Mouse (Mus musculus): Measurements from ENCODE around the gene Notch2. TPM values are rescaled to one million over a fixed set of nuclear protein-coding genes. Genes with fewer than 3 reads are reported as not detected.

Gene Notch2
- polyA plus RNA-seq, 1 experiment from 2014 or later: 18.3 TPM

GRCm38 (mm10) chr3:98178340-98178739 lies 165.0 kb downstream of the Notch2 start:
- H3K9ac ChIP-seq (replicated peaks; ENCODE audit: low read depth): no peak overlapping the region
- no peak overlapping the region for H3K4me3 ChIP-seq (ENCODE audit: low read depth, low read length)
- H3K4me2 ChIP-seq (replicated peaks; ENCODE audit: low read depth, low read length): no peak overlapping the region
- TF ChIP-seq CTCF (IDR thresholded peaks at IDR 0.05) (no peak), EP300 (IDR thresholded peaks at IDR 0.05) (no peak)
- H3K27ac ChIP-seq (ENCODE audit: low read length): no peak overlapping the region
- H3K36me3 ChIP-seq (ENCODE audit: insufficient read depth, low read length): no peaks in the 10 kb centered on the region
- 66% methylated on average over 4 of the region's 4 CpGs for WGBS
- ATAC-seq (no peak), DNase-seq (ENCODE audit: low spot score) (peak; percentile 10)
- no peaks in the 10 kb centered on the region for H3K4me1 ChIP-seq (ENCODE audit: insufficient read depth, low read depth, low read length)
- H3K27me3 ChIP-seq (replicated peaks; ENCODE audit: insufficient read depth, low read length): no peaks in the 10 kb centered on the region
- no peaks in the 10 kb centered on the region for H3K9me3 ChIP-seq (ENCODE audit: low read length)

DNA sequence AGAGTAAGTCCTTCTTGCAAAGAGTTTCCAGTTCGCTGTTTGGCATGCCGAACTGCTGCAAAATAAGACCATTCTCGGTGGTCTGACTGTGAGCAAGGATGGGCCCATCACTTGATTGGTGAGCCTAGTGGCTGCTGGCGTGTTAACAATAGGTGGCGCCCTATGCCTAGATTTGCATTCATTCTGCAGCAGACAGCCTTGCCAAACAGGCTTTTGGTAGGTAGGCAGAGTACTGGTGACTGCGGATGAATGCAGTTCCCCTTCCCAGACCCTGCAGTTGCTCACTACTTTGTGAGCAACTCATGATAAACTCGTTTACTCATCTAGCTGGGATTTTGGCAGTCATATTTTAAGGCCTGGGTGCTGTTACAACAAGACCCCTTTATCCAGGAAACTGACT lies 167.5 kb downstream of the Notch2 start:
- H3K9ac ChIP-seq (replicated peaks; ENCODE audit: low read depth): no peak overlapping the region
- no peak overlapping the region for H3K27ac ChIP-seq (ENCODE audit: low read length)
- 19% methylated on average over 7 of the region's 7 CpGs for WGBS
- ATAC-seq (no peak), DNase-seq (ENCODE audit: low spot score) (peak; percentile 60)
- H3K27me3 ChIP-seq (replicated peaks; ENCODE audit: insufficient read depth, low read length): no peaks in the 10 kb centered on the region
- H3K4me2 ChIP-seq (replicated peaks; ENCODE audit: low read depth, low read length): no peak overlapping the region
- no peaks in the 10 kb centered on the region for H3K4me1 ChIP-seq (ENCODE audit: insufficient read depth, low read depth, low read length)
- no peak overlapping the region for H3K4me3 ChIP-seq (ENCODE audit: low read depth, low read length)
- H3K9me3 ChIP-seq (ENCODE audit: low read length): no peaks in the 10 kb centered on the region
- H3K36me3 ChIP-seq (ENCODE audit: insufficient read depth, low read length): no peaks in the 10 kb centered on the region
- peak; percentile 78 for TF ChIP-seq CTCF (IDR thresholded peaks at IDR 0.05)
- TF ChIP-seq EP300 (IDR thresholded peaks at IDR 0.05): no peak

DNA sequence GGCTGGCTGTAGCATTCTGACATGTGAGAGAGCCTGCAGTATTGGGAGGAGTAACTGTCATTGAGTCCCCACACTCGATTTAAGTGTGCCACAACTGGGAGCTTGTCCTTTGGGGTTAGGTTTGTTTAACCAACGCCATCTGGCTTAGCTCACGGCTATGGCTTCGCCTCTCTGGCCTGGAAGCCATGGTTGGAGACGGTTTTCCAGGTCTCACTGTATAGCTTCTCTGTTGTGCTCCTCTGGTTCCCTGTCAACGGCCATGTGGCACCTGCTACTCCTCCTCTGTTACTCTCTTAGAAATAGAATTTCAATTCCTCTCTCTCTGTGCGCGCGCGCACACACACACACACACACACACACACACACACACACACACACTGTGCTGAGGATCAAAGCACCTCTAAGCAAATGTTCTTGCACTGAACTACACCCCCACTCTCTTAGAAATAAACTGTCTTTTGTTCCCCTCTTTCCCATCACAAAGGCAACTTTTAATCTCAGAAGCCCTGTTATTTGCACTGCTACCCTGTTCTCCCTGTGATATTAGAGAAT lies 171.9 kb downstream of the Notch2 start:
- Histone ChIP-seq H3K4me2 (replicated peaks; ENCODE audit: low read depth, low read length) (no peak overlapping the region), H3K27me3 (replicated peaks; ENCODE audit: insufficient read depth, low read length) (no peaks in the 10 kb centered on the region), H3K4me3 (ENCODE audit: low read depth, low read length) (no peak overlapping the region), H3K9me3 (ENCODE audit: low read length) (no peaks in the 10 kb centered on the region), H3K9ac (replicated peaks; ENCODE audit: low read depth) (no peak overlapping the region), H3K27ac (ENCODE audit: low read length) (no peak overlapping the region), H3K36me3 (ENCODE audit: insufficient read depth, low read length) (no peaks in the 10 kb centered on the region), H3K4me1 (ENCODE audit: insufficient read depth, low read depth, low read length) (no peaks in the 10 kb centered on the region)
- ATAC-seq (no peak), DNase-seq (ENCODE audit: low spot score) (no peak)
- TF ChIP-seq EP300 (IDR thresholded peaks at IDR 0.05): no peak
- no peak for TF ChIP-seq CTCF (IDR thresholded peaks at IDR 0.05)
- WGBS: 25% methylated on average over 7 of the region's 10 CpGs

DNA sequence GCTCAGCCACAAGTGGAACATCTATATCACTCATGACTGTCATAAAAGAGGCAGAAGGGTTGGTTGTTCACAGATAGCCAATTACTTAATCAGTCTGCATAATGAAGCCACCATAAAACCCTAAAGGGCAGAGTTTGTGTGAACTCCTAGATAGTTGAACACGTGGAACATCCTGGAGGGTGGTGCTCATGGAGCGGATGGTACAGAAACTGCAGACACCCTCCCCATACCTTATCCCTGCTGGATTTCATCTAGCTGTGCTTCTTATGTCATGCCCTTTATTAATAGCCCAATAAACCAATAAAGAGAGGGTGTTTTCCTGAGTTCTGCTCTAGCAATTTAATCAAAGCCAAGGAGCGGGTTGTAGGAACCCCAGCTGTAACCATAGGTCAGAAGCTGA lies 174.4 kb downstream of the Notch2 start:
- Histone ChIP-seq H3K4me2 (replicated peaks; ENCODE audit: low read depth, low read length) (no peak overlapping the region), H3K36me3 (ENCODE audit: insufficient read depth, low read length) (no peaks in the 10 kb centered on the region), H3K9me3 (ENCODE audit: low read length) (no peaks in the 10 kb centered on the region), H3K4me3 (ENCODE audit: low read depth, low read length) (no peak overlapping the region), H3K27me3 (replicated peaks; ENCODE audit: insufficient read depth, low read length) (no peaks in the 10 kb centered on the region), H3K9ac (replicated peaks; ENCODE audit: low read depth) (no peak overlapping the region), H3K27ac (ENCODE audit: low read length) (no peak overlapping the region), H3K4me1 (ENCODE audit: insufficient read depth, low read depth, low read length) (no peaks in the 10 kb centered on the region)
- 66% methylated on average over 3 of the region's 3 CpGs for WGBS
- ATAC-seq: no peak
- TF ChIP-seq CTCF (IDR thresholded peaks at IDR 0.05) (no peak), EP300 (IDR thresholded peaks at IDR 0.05) (no peak)
- DNase-seq (ENCODE audit: low spot score): no peak

DNA sequence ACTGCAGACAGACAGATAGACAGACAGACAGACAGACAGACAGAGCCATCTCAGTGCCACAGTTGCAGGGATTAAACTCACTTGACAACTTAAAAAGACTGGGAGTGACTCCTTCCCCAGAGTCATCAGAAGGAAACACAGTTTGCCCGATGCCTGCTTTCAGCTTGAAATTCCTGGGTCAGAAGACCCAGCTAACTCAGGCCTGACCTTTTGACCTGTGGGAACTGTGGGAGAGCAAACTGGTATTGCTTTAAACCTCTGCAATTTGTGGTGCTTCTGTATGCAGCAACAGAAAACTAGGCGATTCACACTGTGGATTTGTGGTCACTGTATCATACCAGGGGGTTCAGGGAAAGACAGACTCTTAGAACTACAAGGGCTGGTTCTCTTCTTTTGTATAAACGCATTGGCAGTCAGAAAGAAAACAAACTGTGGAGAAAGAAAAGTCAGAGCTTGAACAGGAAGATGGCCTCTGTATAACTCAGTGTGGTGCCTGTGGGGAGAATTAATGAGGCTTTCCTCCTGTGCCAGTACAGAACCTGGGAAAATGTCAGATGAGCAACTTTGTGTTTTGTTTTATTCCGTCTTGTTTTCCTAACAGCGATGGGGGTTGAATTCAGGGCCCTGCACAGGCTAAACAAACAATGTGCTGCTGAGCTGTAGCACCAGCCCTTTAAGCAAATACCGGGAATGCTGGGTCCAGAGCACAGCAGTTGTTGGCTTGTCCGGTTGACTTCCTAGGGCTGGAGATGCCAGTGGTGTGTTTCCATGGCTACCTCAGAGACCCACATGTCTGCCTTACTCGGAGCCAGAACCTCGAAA lies 184.6 kb downstream of the Notch2 start:
- 19% methylated on average over 9 of the region's 9 CpGs for WGBS
- no peaks in the 10 kb centered on the region for H3K36me3 ChIP-seq (ENCODE audit: insufficient read depth, low read length)
- no peak overlapping the region for H3K27ac ChIP-seq (ENCODE audit: low read length)
- no peaks in the 10 kb centered on the region for H3K9me3 ChIP-seq (ENCODE audit: low read length)
- ATAC-seq (0 out of 2 replicates have a peak, but pooled peaks have one; percentile 14), DNase-seq (ENCODE audit: low spot score) (no peak)
- H3K4me2 ChIP-seq (replicated peaks; ENCODE audit: low read depth, low read length): no peak overlapping the region
- no peak overlapping the region for H3K9ac ChIP-seq (replicated peaks; ENCODE audit: low read depth)
- no peaks in the 10 kb centered on the region for H3K27me3 ChIP-seq (replicated peaks; ENCODE audit: insufficient read depth, low read length)
- no peak overlapping the region for H3K4me3 ChIP-seq (ENCODE audit: low read depth, low read length)
- H3K4me1 ChIP-seq (ENCODE audit: insufficient read depth, low read depth, low read length): no peaks in the 10 kb centered on the region
- TF ChIP-seq CTCF (IDR thresholded peaks at IDR 0.05) (no peak), EP300 (IDR thresholded peaks at IDR 0.05) (no peak)

GRCm38 (mm10) chr3:98199747-98200146 lies 186.4 kb downstream of the Notch2 start:
- Histone ChIP-seq H3K4me1 (ENCODE audit: insufficient read depth, low read depth, low read length) (no peaks in the 10 kb centered on the region), H3K4me3 (ENCODE audit: low read depth, low read length) (no peak overlapping the region), H3K9me3 (ENCODE audit: low read length) (no peaks in the 10 kb centered on the region), H3K36me3 (ENCODE audit: insufficient read depth, low read length) (no peaks in the 10 kb centered on the region), H3K27me3 (replicated peaks; ENCODE audit: insufficient read depth, low read length) (no peaks in the 10 kb centered on the region), H3K9ac (replicated peaks; ENCODE audit: low read depth) (no peak overlapping the region), H3K4me2 (replicated peaks; ENCODE audit: low read depth, low read length) (no peak overlapping the region), H3K27ac (ENCODE audit: low read length) (no peak overlapping the region)
- no peak for TF ChIP-seq EP300 (IDR thresholded peaks at IDR 0.05)
- TF ChIP-seq CTCF (IDR thresholded peaks at IDR 0.05): no peak
- 61% methylated on average over 5 of the region's 5 CpGs for WGBS
- DNase-seq (ENCODE audit: low spot score): no peak
- no peak for ATAC-seq

Other genes with a start within 250 kb of the Notch2 start
- gene Pde4dip, start 124.8 kb upstream of the Notch2 start, polyA plus RNA-seq (2015; fragmentation: Nextera tagmentation; extraction: Ambion mirVana): 7.1 and 8.5 TPM in 2 replicates
- 87.9 and 88.7 TPM in 2 replicates for gene Sec22b, start 112.3 kb upstream of the Notch2 start, polyA plus RNA-seq (2015; fragmentation: Nextera tagmentation; extraction: Ambion mirVana)
- gene Adam30, start 147.1 kb downstream of the Notch2 start, polyA plus RNA-seq (2015; fragmentation: Nextera tagmentation; extraction: Ambion mirVana): not detected in 2 replicates
- not detected in 2 replicates for gene Reg4, start 208.6 kb downstream of the Notch2 start, polyA plus RNA-seq (2015; fragmentation: Nextera tagmentation; extraction: Ambion mirVana)

All from lung, postnatal 0 days (tissue).